Mouse (Mus musculus): Measurements from ENCODE around the gene Slc17a6. TPM values are rescaled to one million over a fixed set of nuclear protein-coding genes. Genes with fewer than 3 reads are reported as not detected.

Gene Slc17a6
- polyA plus RNA-seq, 1 experiment from 2014 or later, result 2.1 TPM

DNA sequence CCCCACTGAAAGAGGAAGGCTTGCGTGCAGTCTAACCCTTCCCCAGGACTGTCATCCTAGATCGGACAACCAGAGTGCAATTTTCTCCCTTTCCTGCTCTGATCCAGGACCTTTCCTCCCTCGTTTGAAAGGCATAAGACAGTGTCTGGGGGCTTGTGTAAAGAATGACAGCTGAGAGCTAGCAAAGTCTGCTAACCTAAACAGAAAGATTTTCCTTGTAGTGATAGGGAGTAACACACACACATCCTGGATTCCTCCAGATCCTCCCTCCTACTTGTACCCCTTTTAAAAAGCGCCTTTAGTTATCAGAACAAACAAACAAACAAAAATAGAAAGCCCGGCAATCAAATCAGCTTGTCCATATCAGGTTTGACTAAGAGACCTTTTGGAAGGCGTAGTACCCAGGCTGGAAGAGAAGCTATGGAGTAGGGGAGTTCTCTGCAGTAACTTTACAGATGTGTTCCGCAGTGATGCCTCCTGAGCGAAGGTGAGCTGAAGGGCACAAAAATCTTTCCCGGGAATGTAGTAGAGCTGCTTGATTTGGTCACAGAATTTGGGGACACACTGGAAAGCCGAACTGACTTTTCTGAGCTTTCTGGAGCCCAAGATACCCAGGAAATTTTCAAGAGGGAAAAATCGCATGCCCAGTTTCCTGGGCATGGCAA, 3.9 kb downstream of the Slc17a6 start:
- no peak overlapping the region for H3K4me3 ChIP-seq (replicated peaks)

GRCm38 (mm10) chr7:51626451-51627000, 4.7 kb downstream of the Slc17a6 start:
- Histone ChIP-seq H3K4me3 (replicated peaks) (no peak overlapping the region), H3K4me1 (0 out of 2 replicates have a peak, but pooled peaks cover 4% of the 10 kb centered on the region), H3K9ac (no peak overlapping the region), H3K9me3 (replicated peaks) (no peaks in the 10 kb centered on the region), H3K36me3 (no peaks in the 10 kb centered on the region), H3K27me3 (peaks cover 79% of the 10 kb centered on the region), H3K27ac (replicated peaks) (no peak overlapping the region), H3K4me2 (replicated peaks) (no peak overlapping the region)
- WGBS, result 3% methylated on average over 16 of the region's 16 CpGs
- no peak for ATAC-seq (ENCODE audit: insufficient number of reproducible peaks, low FRiP score, low TSS enrichment, low read depth)

More for the DNA sequence above, 3.9 kb downstream of the Slc17a6 start:
- Histone ChIP-seq H3K9me3 (replicated peaks) (no peaks in the 10 kb centered on the region), H3K36me3 (no peaks in the 10 kb centered on the region), H3K27me3 (peaks cover 79% of the 10 kb centered on the region), H3K9ac (no peak overlapping the region), H3K4me2 (replicated peaks) (no peak overlapping the region), H3K4me1 (0 out of 2 replicates have a peak, but pooled peaks cover 4% of the 10 kb centered on the region), H3K27ac (replicated peaks) (no peak overlapping the region)
- no peak for ATAC-seq (ENCODE audit: insufficient number of reproducible peaks, low FRiP score, low TSS enrichment, low read depth)
- 5% methylated on average over 11 of the region's 11 CpGs for WGBS

DNA sequence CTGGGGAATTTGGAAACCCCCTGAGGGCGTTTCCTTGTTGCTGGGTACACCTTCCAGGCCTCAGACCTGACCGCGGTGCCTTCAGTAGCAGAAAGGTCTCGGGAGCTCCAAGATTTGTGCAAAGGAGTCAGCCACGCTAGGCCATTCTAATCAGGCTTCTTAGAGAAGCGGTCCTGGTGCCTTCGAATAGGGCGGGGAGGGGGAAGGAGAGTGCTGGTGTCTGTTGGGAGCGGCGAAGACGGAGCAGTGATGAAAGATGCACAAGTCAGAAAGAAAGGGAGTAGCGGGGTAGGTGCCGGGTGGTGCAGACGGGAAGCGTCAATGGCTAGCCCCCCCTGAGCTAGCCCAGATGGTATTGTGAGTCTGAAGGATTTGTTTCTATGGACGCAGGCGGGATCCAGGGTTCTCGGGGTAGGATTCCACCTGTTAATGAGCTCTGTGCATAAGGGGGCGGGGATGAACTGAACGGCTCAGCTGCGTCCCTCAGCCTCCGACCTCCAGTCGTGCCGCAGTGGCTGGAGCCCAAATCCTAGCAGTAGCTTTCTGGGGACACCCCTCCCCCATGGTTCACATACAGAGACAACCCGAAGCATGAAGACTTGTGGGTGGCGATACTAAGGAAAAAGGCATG, 5.3 kb downstream of the Slc17a6 start:
- Histone ChIP-seq H3K27me3 (peaks cover 73% of the 10 kb centered on the region), H3K4me3 (replicated peaks) (no peak overlapping the region), H3K9me3 (replicated peaks) (no peaks in the 10 kb centered on the region), H3K36me3 (no peaks in the 10 kb centered on the region), H3K4me2 (replicated peaks) (no peak overlapping the region), H3K9ac (no peak overlapping the region), H3K4me1 (0 out of 2 replicates have a peak, but pooled peaks cover 4% of the 10 kb centered on the region), H3K27ac (replicated peaks) (no peak overlapping the region)
- ATAC-seq (ENCODE audit: insufficient number of reproducible peaks, low FRiP score, low TSS enrichment, low read depth), result peak; percentile 51; the same call in 1 of the 2 replicates
- 2% methylated on average over 26 of the region's 26 CpGs for WGBS

DNA sequence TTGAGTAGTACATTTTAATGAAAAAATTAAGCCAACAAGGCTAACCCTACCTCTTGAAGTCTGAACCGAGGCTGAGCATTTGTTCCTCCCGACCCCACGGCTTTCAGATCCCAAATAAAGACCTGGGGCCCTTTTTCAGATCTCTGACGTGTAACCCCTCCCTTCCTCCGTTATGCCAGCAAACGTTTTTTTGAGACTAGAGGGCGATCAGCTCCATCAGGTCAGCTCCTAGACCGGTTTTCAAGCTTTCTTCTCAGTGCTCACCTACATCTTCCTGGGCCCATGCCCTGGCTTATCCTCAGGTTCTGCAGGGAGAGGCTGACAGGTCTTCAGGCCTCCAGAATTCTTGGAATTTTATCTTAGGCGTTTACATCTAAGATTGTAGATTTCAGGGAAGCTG, 5.9 kb downstream of the Slc17a6 start:
- Histone ChIP-seq H3K4me3 (replicated peaks) (no peak overlapping the region), H3K36me3 (no peaks in the 10 kb centered on the region), H3K4me1 (0 out of 2 replicates have a peak, but pooled peaks cover 4% of the 10 kb centered on the region), H3K9ac (no peak overlapping the region), H3K27ac (replicated peaks) (no peak overlapping the region), H3K9me3 (replicated peaks) (no peaks in the 10 kb centered on the region), H3K27me3 (peaks cover 72% of the 10 kb centered on the region), H3K4me2 (replicated peaks) (no peak overlapping the region)
- no peak for ATAC-seq (ENCODE audit: insufficient number of reproducible peaks, low FRiP score, low TSS enrichment, low read depth)
- 3% methylated on average over 9 of the region's 9 CpGs for WGBS

- no peaks in the 10 kb centered on the region for H3K36me3 ChIP-seq
- no peak for ATAC-seq (ENCODE audit: insufficient number of reproducible peaks, low FRiP score, low TSS enrichment, low read depth)
- no peak overlapping the region for H3K9ac ChIP-seq
- 0 out of 2 replicates have a peak, but pooled peaks cover 4% of the 10 kb centered on the region for H3K4me1 ChIP-seq
- H3K4me3 ChIP-seq (replicated peaks), result no peak overlapping the region
- WGBS, result 4% methylated on average over 9 of the region's 9 CpGs
- H3K27ac ChIP-seq (replicated peaks), result no peak overlapping the region
- H3K4me2 ChIP-seq (replicated peaks), result no peak overlapping the region
- no peaks in the 10 kb centered on the region for H3K9me3 ChIP-seq (replicated peaks)
- H3K27me3 ChIP-seq, result peaks cover 75% of the 10 kb centered on the region
Observed at GRCm38 (mm10) chr7:51628349-51628748, 6.5 kb downstream of the Slc17a6 start.

- Histone ChIP-seq H3K9me3 (replicated peaks) (no peaks in the 10 kb centered on the region), H3K27ac (replicated peaks) (no peak overlapping the region), H3K27me3 (peaks cover 68% of the 10 kb centered on the region), H3K9ac (no peak overlapping the region), H3K36me3 (no peaks in the 10 kb centered on the region), H3K4me1 (0 out of 2 replicates have a peak, but pooled peaks cover 4% of the 10 kb centered on the region), H3K4me2 (replicated peaks) (no peak overlapping the region), H3K4me3 (replicated peaks) (no peak overlapping the region)
- ATAC-seq (ENCODE audit: insufficient number of reproducible peaks, low FRiP score, low TSS enrichment, low read depth), result no peak
- 3% methylated on average over 3 of the region's 3 CpGs for WGBS
Observed at GRCm38 (mm10) chr7:51629206-51629605, 7.4 kb downstream of the Slc17a6 start.

DNA sequence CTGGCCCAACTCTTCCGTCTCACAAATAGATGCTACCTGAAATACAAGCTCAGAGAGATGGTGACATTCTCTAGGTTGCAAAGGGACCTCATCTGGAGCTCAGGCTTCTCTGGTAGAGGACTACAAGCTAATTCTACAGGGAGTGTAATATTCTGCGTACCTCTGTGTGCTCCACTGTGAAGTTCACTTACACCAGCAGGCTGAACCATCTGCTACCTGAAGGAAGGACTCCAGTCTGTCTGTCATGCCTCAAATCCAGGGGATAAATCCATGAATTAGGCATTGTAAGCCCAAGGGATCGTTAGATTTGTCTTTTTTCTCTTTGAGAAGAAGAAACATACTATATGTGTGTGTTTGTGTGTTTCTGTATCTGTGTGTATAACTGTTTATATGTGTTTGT, 9.4 kb downstream of the Slc17a6 start:
- no peak for ATAC-seq (ENCODE audit: insufficient number of reproducible peaks, low FRiP score, low TSS enrichment, low read depth)
- Histone ChIP-seq H3K9ac (no peak overlapping the region), H3K36me3 (no peaks in the 10 kb centered on the region), H3K9me3 (replicated peaks) (no peaks in the 10 kb centered on the region), H3K27me3 (peaks cover 49% of the 10 kb centered on the region), H3K27ac (replicated peaks) (no peak overlapping the region), H3K4me3 (replicated peaks) (no peak overlapping the region), H3K4me2 (replicated peaks) (no peak overlapping the region), H3K4me1 (no peaks in the 10 kb centered on the region)
- WGBS, result 60% methylated on average over 3 of the region's 3 CpGs

- Histone ChIP-seq H3K27ac (replicated peaks) (no peak overlapping the region), H3K4me2 (replicated peaks) (no peak overlapping the region)
- 0 out of 2 replicates have a peak, but pooled peaks have one; percentile 24 for ATAC-seq (ENCODE audit: insufficient number of reproducible peaks, low FRiP score, low TSS enrichment, low read depth)
Observed at GRCm38 (mm10) chr7:51632543-51633229, 10.9 kb downstream of the Slc17a6 start.

DNA sequence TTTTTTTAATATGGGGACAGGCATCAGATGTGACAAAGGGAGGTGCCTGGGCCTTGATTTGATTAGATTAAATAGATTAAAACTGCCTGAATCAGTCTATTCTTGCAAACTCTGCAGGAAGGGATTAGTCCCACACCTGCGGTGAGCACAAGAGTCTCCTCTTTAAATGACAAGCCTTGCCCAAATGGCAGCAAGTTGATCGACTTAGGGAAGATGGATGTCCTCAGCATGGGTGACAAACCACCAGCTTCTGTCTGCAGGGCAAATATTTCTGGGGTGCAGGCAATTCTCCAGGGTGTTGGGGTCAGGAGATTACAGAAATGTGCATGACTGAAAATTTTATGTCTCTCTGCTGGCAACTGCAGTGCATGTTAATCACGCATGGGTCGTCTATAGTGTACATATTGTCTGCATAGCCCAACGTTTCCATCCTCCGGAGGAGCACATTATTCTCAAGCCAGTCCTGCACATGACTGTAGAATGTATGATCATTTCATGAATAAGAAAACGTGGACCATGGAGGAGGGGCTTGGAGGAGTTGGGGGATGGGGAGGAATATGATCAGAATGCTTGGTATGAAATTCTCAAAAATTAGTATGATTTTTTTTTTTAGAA, 11.5 kb downstream of the Slc17a6 start:
- no peak for ATAC-seq (ENCODE audit: insufficient number of reproducible peaks, low FRiP score, low TSS enrichment, low read depth)
- Histone ChIP-seq H3K4me1 (no peaks in the 10 kb centered on the region), H3K36me3 (no peaks in the 10 kb centered on the region), H3K9ac (no peak overlapping the region), H3K9me3 (replicated peaks) (no peaks in the 10 kb centered on the region), H3K4me2 (replicated peaks) (no peak overlapping the region), H3K27me3 (peaks cover 28% of the 10 kb centered on the region), H3K4me3 (replicated peaks) (no peak overlapping the region), H3K27ac (replicated peaks) (no peak overlapping the region)
- 6% methylated on average over 7 of the region's 7 CpGs for WGBS

More at GRCm38 (mm10) chr7:51632543-51633229, 10.9 kb downstream of the Slc17a6 start:
- no peaks in the 10 kb centered on the region for H3K36me3 ChIP-seq
- no peaks in the 10 kb centered on the region for H3K4me1 ChIP-seq
- 9% methylated on average over 9 of the region's 9 CpGs for WGBS
- no peak overlapping the region for H3K9ac ChIP-seq
- H3K4me3 ChIP-seq (replicated peaks), result no peak overlapping the region
- H3K9me3 ChIP-seq (replicated peaks), result no peaks in the 10 kb centered on the region
- H3K27me3 ChIP-seq, result peaks cover 34% of the 10 kb centered on the region

DNA sequence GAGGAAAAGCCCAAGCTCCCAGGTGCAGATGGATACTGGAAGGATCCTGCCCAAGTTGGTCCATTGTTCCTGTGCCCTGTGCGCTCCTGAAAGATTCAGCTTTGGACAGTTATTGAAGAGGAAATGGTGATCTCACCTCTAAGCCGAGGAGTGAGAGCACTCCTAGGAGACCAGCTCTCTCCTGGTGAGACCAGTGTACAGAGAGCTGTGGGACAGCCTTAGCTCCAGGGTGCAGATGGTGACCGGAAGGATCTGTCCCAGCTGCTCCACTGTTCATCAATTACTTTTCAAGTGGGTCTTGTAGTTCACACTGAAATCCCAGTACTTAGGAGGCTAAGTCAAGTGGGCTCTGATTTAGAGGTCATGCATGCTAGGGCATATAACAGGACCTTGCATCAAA, 35.3 kb downstream of the Slc17a6 start:
- no peak for ATAC-seq (ENCODE audit: insufficient number of reproducible peaks, low FRiP score, low TSS enrichment, low read depth)
- no peaks in the 10 kb centered on the region for H3K27me3 ChIP-seq

DNA sequence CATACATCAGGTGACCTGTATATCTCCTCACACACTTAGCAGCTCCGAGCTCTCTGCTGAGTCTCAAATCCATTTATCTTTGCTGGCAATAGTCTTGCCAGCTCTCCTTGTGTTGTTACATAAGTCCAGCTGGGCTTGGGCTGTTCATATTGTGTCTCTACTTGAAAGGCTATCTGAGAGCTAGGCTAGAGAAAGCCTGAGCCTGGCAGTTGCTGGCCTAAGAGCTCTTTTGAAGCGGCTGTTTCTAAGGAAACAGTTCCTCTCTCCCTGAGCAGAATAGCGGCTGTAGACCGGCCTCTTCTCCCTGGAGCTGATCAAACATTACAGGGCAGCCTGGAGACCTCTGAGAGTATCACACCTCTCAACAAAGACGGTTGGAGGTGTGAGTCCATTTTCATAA, 40.6 kb downstream of the Slc17a6 start:
- Histone ChIP-seq H3K9ac (no peak overlapping the region), H3K9me3 (replicated peaks) (no peaks in the 10 kb centered on the region), H3K36me3 (no peaks in the 10 kb centered on the region), H3K27me3 (no peaks in the 10 kb centered on the region), H3K27ac (replicated peaks) (no peak overlapping the region), H3K4me3 (replicated peaks) (no peak overlapping the region), H3K4me1 (no peaks in the 10 kb centered on the region), H3K4me2 (replicated peaks) (no peak overlapping the region)
- no peak for ATAC-seq (ENCODE audit: insufficient number of reproducible peaks, low FRiP score, low TSS enrichment, low read depth)
- 55% methylated on average over 5 of the region's 5 CpGs for WGBS

More for the DNA sequence above, 35.3 kb downstream of the Slc17a6 start:
- no peak overlapping the region for H3K4me2 ChIP-seq (replicated peaks)
- no peaks in the 10 kb centered on the region for H3K36me3 ChIP-seq
- no peaks in the 10 kb centered on the region for H3K4me1 ChIP-seq
- 81% methylated on average over 3 of the region's 3 CpGs for WGBS
- H3K4me3 ChIP-seq (replicated peaks), result no peak overlapping the region
- no peak overlapping the region for H3K27ac ChIP-seq (replicated peaks)
- no peaks in the 10 kb centered on the region for H3K9me3 ChIP-seq (replicated peaks)
- no peak overlapping the region for H3K9ac ChIP-seq
